Mouse (Mus musculus): ENCODE data around the gene Ubtf. TPM values are rescaled to one million over a fixed set of nuclear protein-coding genes. Genes with fewer than 3 reads are reported as not detected.

The Ubtf gene
- polyA plus RNA-seq, 1 experiment = 8.9 TPM

DNA sequence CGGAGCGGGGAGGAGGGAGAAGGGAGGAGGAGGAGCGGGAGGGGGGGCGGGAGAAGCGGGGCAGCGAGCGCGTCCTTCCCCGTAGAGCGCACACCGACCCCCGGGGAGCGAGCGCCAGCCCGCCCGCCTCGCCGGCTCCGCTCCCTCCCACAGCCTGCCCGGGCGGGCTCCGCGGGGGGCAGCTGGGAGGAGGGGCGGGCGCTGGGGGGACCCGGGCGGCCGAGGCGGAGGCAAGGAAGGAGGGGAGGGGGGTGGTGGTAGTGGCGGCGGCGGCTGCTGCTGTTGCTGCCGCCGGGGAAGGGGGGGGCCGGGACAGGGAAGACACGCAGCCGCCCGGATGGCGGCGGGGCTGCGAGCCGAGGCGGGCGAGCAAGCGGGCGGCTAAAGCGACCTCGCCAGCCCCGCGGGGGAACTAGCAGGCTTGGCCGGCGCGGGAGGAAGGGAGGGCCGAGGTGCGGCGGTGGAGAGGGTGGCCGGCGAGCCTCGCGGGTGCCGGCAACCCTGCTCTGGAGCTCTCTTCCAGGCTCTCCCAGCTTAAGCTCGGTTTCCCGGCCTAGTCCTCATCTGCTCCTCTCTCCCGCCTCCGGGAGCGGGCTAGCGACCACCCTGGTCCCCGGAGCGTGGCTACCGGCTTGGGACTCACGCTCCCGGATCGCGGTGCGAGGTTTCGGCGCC, 1.5 kb downstream of the Ubtf start:
- Histone ChIP-seq H3K27me3 (ENCODE audit: control insufficient read depth, insufficient read depth, low read length) (peaks cover 2% of the 10 kb centered on the region; the same call in 1 of the 2 replicates), H3K4me3 (ENCODE audit: control insufficient read depth, low read depth, low read length) (peak overlapping the region; percentile 92), H3K4me1 (ENCODE audit: control insufficient read depth, insufficient read depth, low read length) (peaks cover 18% of the 10 kb centered on the region), H3K36me3 (ENCODE audit: control insufficient read depth, insufficient read depth, low read length) (no peaks in the 10 kb centered on the region), H3K27ac (ENCODE audit: control insufficient read depth, insufficient read depth, low read depth, low read length) (peak overlapping the region; percentile 93)
- TF ChIP-seq CTCF (IDR thresholded peaks at IDR 0.05; ENCODE audit: control insufficient read depth, insufficient read depth, insufficient replicate concordance, low read depth, low read length) (no peak), POLR2A (IDR thresholded peaks at IDR 0.05; ENCODE audit: control insufficient read depth, low read depth, low read length) (0 out of 2 replicates have a peak, but pooled peaks have one; percentile 39)

DNA sequence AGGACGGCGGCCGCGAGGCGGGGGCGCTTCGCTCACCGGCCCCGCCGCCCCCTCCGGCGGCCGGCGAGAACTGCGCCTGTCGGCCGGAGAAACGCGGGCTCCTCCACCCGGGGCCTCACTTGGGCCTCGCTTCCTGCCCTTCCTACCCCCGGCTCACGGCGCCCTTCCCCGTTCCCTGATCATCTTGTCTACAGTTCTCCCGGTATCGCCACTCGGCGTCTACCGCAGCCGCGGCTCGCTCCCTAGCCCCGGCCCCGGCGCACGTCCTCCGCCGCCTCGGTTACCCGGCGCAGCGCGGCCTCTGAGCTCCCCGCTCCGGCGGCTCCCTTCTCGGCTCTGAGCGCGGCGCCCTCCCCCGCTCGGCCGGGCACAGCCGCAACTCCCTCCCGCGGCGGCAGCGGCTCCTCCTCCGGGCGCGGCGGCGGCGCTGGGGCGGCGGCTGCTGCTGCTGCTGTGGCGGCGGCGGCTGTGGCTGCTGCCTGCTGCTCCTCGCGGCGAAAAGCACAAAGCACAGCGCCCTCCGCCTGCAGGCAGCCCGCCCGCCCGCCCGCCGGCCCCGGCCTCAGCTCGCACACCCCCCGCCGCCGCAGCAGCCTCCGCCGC, 2.1 kb downstream of the Ubtf start:
- peaks cover 15% of the 10 kb centered on the region for H3K4me1 ChIP-seq (ENCODE audit: control insufficient read depth, insufficient read depth, low read length)
- no peaks in the 10 kb centered on the region for H3K36me3 ChIP-seq (ENCODE audit: control insufficient read depth, insufficient read depth, low read length)
- peak overlapping the region; percentile 80 for H3K4me3 ChIP-seq (ENCODE audit: control insufficient read depth, low read depth, low read length)
- TF ChIP-seq POLR2A (IDR thresholded peaks at IDR 0.05; ENCODE audit: control insufficient read depth, low read depth, low read length) = no peak
- no peak for TF ChIP-seq CTCF (IDR thresholded peaks at IDR 0.05; ENCODE audit: control insufficient read depth, insufficient read depth, insufficient replicate concordance, low read depth, low read length)
- H3K27ac ChIP-seq (ENCODE audit: control insufficient read depth, insufficient read depth, low read depth, low read length) = peak overlapping the region; percentile 80
- H3K27me3 ChIP-seq (ENCODE audit: control insufficient read depth, insufficient read depth, low read length) = peaks cover 2% of the 10 kb centered on the region; the same call in 1 of the 2 replicates

DNA sequence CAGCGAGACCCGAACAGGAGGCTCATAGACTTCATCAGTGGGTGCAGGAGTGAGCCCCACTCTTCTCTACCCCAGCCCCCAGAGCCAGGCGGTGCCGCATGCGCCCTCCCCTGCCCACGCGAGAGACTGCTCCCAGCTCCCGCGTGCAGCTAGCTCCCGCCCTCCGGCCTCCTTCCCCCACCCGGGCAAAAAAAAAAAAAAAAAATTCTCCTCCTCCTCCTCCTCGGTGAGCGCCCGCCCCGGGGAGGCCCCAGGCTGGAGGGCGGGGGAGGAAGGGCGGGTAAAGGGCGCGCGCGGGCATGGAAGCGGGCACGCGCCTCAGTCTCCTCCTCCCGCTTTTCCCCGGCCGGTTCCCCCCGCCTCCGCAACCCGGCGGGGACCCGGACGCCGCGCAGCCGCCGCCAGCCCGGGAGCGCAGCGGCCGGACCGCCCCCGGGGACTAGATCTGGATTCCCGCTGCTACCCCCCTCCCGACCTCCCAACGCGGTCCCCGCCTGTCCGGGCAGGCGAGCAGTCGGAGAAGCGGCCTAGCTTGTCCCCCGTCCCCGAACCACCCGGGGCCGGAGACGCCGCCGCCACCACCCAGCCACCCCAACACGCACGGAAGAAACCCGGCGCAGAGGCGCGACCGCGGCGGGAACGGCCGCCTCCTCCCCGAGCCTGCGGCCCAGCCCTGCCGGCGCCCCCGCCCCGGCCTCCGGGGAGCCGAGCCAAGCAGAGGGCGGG, 2.8 kb downstream of the Ubtf start:
- peak overlapping the region; percentile 80 for H3K27ac ChIP-seq (ENCODE audit: control insufficient read depth, insufficient read depth, low read depth, low read length)
- peaks cover 15% of the 10 kb centered on the region for H3K4me1 ChIP-seq (ENCODE audit: control insufficient read depth, insufficient read depth, low read length)
- H3K27me3 ChIP-seq (ENCODE audit: control insufficient read depth, insufficient read depth, low read length) = peaks cover 2% of the 10 kb centered on the region; the same call in 1 of the 2 replicates
- TF ChIP-seq CTCF (IDR thresholded peaks at IDR 0.05; ENCODE audit: control insufficient read depth, insufficient read depth, insufficient replicate concordance, low read depth, low read length) = no peak
- TF ChIP-seq POLR2A (IDR thresholded peaks at IDR 0.05; ENCODE audit: control insufficient read depth, low read depth, low read length) = no peak; the same call in 1 of the 2 replicates
- H3K4me3 ChIP-seq (ENCODE audit: control insufficient read depth, low read depth, low read length) = peak overlapping the region; percentile 80
- no peaks in the 10 kb centered on the region for H3K36me3 ChIP-seq (ENCODE audit: control insufficient read depth, insufficient read depth, low read length)

DNA sequence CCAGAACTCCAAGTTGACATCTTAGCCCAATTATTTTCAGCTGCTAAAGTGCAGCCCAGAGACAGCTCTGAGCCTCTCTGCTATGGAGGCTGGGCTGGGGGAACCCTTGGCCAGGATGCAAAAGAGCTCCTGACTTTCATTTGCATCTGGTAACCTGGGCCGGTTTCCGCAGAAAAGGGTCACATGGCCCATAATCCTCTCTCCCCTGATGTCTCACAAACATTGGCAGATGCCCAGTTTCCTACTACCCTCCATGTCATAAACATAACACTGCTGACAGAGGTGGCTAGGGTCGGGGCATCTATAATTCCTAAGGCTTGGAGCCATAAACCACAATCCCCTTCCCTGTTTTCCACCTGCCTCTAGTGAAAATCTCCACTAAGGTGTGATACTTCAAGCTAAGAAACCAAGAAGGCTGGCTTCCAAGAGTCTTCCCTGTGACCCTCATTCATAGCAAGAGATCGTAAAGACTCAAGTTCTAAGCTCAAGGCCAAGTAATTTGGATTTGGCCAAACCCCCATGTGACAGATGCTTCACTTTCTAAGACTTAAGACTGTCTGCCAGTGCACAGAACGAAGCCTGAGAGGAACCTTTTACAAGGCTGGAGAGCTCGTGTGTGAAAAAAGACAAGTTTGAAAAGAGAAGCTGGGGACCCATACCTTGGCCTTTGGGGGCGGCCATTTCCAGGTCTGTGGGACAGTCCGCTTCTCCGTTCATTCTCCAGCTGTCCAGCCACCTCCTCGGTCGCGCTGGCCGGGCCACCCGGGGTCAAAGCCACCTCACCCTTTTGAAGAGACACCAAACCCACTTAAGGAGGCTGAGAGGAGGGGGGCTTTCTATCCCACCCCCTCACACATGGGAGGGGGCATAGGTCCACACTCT, 3.6 kb downstream of the Ubtf start:
- Histone ChIP-seq H3K4me1 (ENCODE audit: control insufficient read depth, insufficient read depth, low read length) (peaks cover 18% of the 10 kb centered on the region), H3K4me3 (ENCODE audit: control insufficient read depth, low read depth, low read length) (peak overlapping the region; percentile 74), H3K27me3 (ENCODE audit: control insufficient read depth, insufficient read depth, low read length) (peaks cover 2% of the 10 kb centered on the region; the same call in 1 of the 2 replicates), H3K36me3 (ENCODE audit: control insufficient read depth, insufficient read depth, low read length) (no peaks in the 10 kb centered on the region), H3K27ac (ENCODE audit: control insufficient read depth, insufficient read depth, low read depth, low read length) (peak overlapping the region; percentile 55)
- no peak for TF ChIP-seq POLR2A (IDR thresholded peaks at IDR 0.05; ENCODE audit: control insufficient read depth, low read depth, low read length)
- TF ChIP-seq CTCF (IDR thresholded peaks at IDR 0.05; ENCODE audit: control insufficient read depth, insufficient read depth, insufficient replicate concordance, low read depth, low read length) = no peak

DNA sequence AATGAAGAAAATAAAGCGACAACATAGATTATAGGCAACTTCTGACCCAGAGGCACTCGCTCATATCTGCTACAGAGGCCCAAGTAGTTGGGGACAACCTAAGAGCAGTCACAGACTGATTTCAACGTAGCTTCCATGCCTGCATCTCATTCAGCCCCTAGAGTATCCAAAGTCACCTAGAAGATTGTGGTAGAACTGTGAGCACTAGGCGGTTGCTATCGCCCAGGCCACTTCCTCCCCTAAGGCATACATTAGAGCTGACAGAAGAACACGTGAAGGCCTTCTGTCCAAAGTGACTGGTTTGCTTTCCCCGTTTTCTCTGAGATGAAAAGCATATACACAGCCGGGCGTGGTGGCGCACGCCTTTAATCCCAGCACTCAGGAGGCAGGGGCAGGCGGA, 5.2 kb downstream of the Ubtf start:
- peaks cover 29% of the 10 kb centered on the region for H3K4me1 ChIP-seq (ENCODE audit: control insufficient read depth, insufficient read depth, low read length)
- no peak overlapping the region for H3K4me3 ChIP-seq (ENCODE audit: control insufficient read depth, low read depth, low read length)
- no peaks in the 10 kb centered on the region for H3K36me3 ChIP-seq (ENCODE audit: control insufficient read depth, insufficient read depth, low read length)
- TF ChIP-seq CTCF (IDR thresholded peaks at IDR 0.05; ENCODE audit: control insufficient read depth, insufficient read depth, insufficient replicate concordance, low read depth, low read length) (no peak), POLR2A (IDR thresholded peaks at IDR 0.05; ENCODE audit: control insufficient read depth, low read depth, low read length) (no peak)
- H3K27me3 ChIP-seq (ENCODE audit: control insufficient read depth, insufficient read depth, low read length) = no peaks in the 10 kb centered on the region; the same call in 1 of the 2 replicates
- H3K27ac ChIP-seq (ENCODE audit: control insufficient read depth, insufficient read depth, low read depth, low read length) = no peak overlapping the region

DNA sequence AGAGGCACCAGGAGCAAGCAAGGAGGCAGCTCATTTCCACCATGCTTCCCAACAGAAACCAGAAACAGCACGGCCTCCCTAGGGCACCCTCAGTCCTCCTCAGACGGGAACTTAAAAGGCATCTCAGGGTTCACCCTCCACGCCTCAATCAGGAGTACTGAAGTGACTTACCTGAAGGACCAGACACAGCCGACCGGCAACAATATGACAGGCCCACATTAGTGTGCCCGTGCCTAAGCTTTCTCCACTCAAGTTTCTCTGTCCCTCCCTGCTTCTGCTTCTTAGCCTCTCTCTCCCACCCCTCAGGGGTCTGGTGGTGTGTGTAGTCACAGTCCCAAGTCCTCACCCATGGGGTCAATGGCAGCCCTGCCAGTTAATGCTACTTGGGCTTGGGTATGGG, 7.0 kb downstream of the Ubtf start:
- H3K27ac ChIP-seq (ENCODE audit: control insufficient read depth, insufficient read depth, low read depth, low read length) = no peak overlapping the region
- H3K27me3 ChIP-seq (ENCODE audit: control insufficient read depth, insufficient read depth, low read length) = no peaks in the 10 kb centered on the region; the same call in 1 of the 2 replicates
- H3K36me3 ChIP-seq (ENCODE audit: control insufficient read depth, insufficient read depth, low read length) = no peaks in the 10 kb centered on the region
- H3K4me3 ChIP-seq (ENCODE audit: control insufficient read depth, low read depth, low read length) = no peak overlapping the region
- TF ChIP-seq POLR2A (IDR thresholded peaks at IDR 0.05; ENCODE audit: control insufficient read depth, low read depth, low read length) (no peak), CTCF (IDR thresholded peaks at IDR 0.05; ENCODE audit: control insufficient read depth, insufficient read depth, insufficient replicate concordance, low read depth, low read length) (no peak)
- H3K4me1 ChIP-seq (ENCODE audit: control insufficient read depth, insufficient read depth, low read length) = peaks cover 40% of the 10 kb centered on the region
